Mouse (Mus musculus) liver, embryonic 14.5 days (tissue): ENCODE data around the gene Gramd1b. TPM values are rescaled to one million over a fixed set of nuclear protein-coding genes. Genes with fewer than 3 reads are reported as not detected.

Source experiments
- ATAC-seq: fragments of 200-750 bp; cut with Nextera tagmentation; 2 replicates; pipeline ENCODE4 v1.8.0; 2017; ENCODE audit warnings: moderate number of reproducible peaks, mild to moderate bottlenecking, moderate library complexity; ENCODE audit not compliant: insufficient read depth
- DNase-seq, 3 experiments: peaks; one replicate each; pipeline ENCODE4 v3.0.0-alpha.2; 2012 to 2013; ENCODE audit warnings: low read depth in 3 of 3, low spot score in 3 of 3
- H3K27ac ChIP-seq: fragments of 300-500 bp; sonication (generic); 2 replicates; pipeline ENCODE4 v1.5.1; 2014; ENCODE audit warnings: moderate library complexity, mild to moderate bottlenecking, control low read depth, inconsistent platforms
- H3K27me3 ChIP-seq: fragments of 300-500 bp; sonication (generic); 2 replicates; pipeline ENCODE4 v1.6.1; 2014; ENCODE audit warnings: mild to moderate bottlenecking, low read length, moderate library complexity; ENCODE audit not compliant: control insufficient read depth, insufficient read depth
- H3K36me3 ChIP-seq: fragments of 300-500 bp; sonication (generic); replicated peaks from 2 replicates; pipeline ENCODE4 v1.6.1; 2014; ENCODE audit warnings: low read depth; ENCODE audit not compliant: control insufficient read depth, insufficient read depth
- H3K4me1 ChIP-seq, 2 experiments: fragments of 200-500 bp in 1 of 2; fragments of 300-500 bp in 1 of 2; sonication (generic) in 1 of 2; replicated peaks; 2 replicates each; pipeline ENCODE4 v1.6.1; 2012 to 2014; ENCODE audit warnings: antibody characterized with exemption in 1 of 2, inconsistent platforms in 1 of 2, low read length in 1 of 2; ENCODE audit not compliant: control insufficient read depth in 2 of 2, insufficient read depth in 2 of 2
- H3K4me2 ChIP-seq: fragments of 300-500 bp; sonication (generic); 2 replicates; pipeline ENCODE4 v1.6.1; 2014; ENCODE audit warnings: low read depth, mild to moderate bottlenecking, control low read depth, moderate library complexity
- H3K4me3 ChIP-seq, 2 experiments: fragments of 200-500 bp in 1 of 2; fragments of 300-500 bp in 1 of 2; sonication (generic) in 1 of 2; 2 replicates each; pipeline ENCODE4 v1.5.1; 2012 to 2014; ENCODE audit warnings: low read depth in 2 of 2, low read length in 2 of 2, mild to moderate bottlenecking in 2 of 2, control low read depth in 1 of 2, inconsistent platforms in 1 of 2, moderate library complexity in 1 of 2; ENCODE audit not compliant: insufficient read depth in 1 of 2
- H3K9ac ChIP-seq: fragments of 300-500 bp; sonication (generic); replicated peaks from 2 replicates; pipeline ENCODE4 v1.6.1; 2014; ENCODE audit warnings: mild to moderate bottlenecking, control low read depth, moderate library complexity
- H3K9me3 ChIP-seq: fragments of 300-500 bp; sonication (generic); 2 replicates; pipeline ENCODE4 v1.6.1; 2016; ENCODE audit warnings: low read length, mixed read lengths; ENCODE audit not compliant: control insufficient read depth
- CTCF ChIP-seq: IDR thresholded peaks from 2 replicates; pipeline ENCODE4 v1.5.1; 2016; ENCODE audit warnings: antibody characterized with exemption, low read depth, control low read depth
- EP300 ChIP-seq: IDR thresholded peaks from 2 replicates; pipeline ENCODE4 v1.6.1; 2016; ENCODE audit warnings: antibody characterized with exemption, low read depth
- WGBS: fragments of 180-500 bp; shearing (Covaris S2); extraction: QIAGEN DNeasy Blood & Tissue Kit; methylation state at CpG from one replicate; pipeline ENCODE4 v1.1.7; 2014; ENCODE audit not compliant: insufficient replicate concordance; 5-methylcytosine and 5-hydroxymethylcytosine counted together
- polyA plus RNA-seq, 2 experiments: library from polyadenylated mRNA; depleted of rRNA in 1 of 2; stranded (reverse) in 1 of 2; unstranded in 1 of 2; fragments of >200 nt; fragmentation: Nextera tagmentation in 1 of 2; extraction: Ambion mirVana in 1 of 2; gene quantifications; 2 replicates each; pipeline versions ENCODE4 v1.2.1 to v1.2.3; 2012 to 2014

Gramd1b gene
- polyA plus RNA-seq, 2 experiments: 0.71 to 1.0 TPM

- Histone ChIP-seq H3K4me2 (no peak overlapping the region), H3K9ac (no peak overlapping the region), H3K27ac (no peak overlapping the region), H3K27me3 (no peaks in the 10 kb centered on the region), H3K4me1 (peaks cover 0 to 25% of the 10 kb centered on the region in 2 experiments; a peak in 2 of 4 replicates), H3K36me3 (no peaks in the 10 kb centered on the region), H3K4me3 (no peak overlapping the region), H3K9me3 (no peaks in the 10 kb centered on the region)
- DNase-seq (no peak), ATAC-seq (no peak)
- no peak for TF ChIP-seq CTCF
- no peak for TF ChIP-seq EP300
- WGBS: 36% methylated on average over 7 of the region's 7 CpGs
Observed at GRCm38 (mm10) chr9:40326260-40326915, 204.8 kb downstream of the Gramd1b start.

- Histone ChIP-seq H3K27ac (no peak overlapping the region), H3K36me3 (no peaks in the 10 kb centered on the region), H3K9me3 (no peaks in the 10 kb centered on the region), H3K27me3 (no peaks in the 10 kb centered on the region), H3K4me1 (peaks cover 0 to 28% of the 10 kb centered on the region in 2 experiments; a peak in 2 of 4 replicates), H3K4me2 (peak overlapping the region; percentile 18; the same call in 1 of the 2 replicates), H3K9ac (no peak overlapping the region), H3K4me3 (no peak overlapping the region)
- TF ChIP-seq CTCF (no peak), EP300 (no peak)
- ATAC-seq: no peak
- 56% methylated on average over 6 of the region's 6 CpGs for WGBS
- no peak for DNase-seq
Observed at GRCm38 (mm10) chr9:40324826-40325225, 206.4 kb downstream of the Gramd1b start.

DNA sequence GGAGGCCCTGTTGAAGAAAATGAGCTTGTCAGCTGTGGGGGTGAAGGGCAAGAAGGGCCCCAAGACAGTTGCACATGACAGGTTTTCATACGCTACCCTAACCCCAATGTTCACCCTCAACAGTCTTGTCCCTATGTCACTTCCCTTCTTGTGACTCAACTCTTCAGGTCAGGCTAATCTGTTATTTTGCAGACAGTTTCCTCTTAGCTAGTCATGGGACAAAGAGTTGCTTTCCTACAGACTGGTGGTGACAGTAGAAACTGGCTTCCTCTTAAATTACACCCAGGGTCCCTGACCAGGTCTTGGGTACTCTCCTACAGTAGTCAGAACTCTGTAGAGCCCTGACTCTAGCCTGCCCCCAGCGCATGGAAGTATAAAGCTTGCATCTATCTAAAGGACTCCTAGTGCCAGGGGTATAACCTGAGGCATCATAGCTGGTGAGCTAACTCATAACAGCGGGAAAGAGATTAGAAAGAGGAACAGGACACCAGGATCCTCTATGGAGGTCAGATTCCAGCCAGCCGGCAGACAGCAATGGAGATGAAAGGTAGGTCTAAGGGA lies 206.9 kb downstream of the Gramd1b start:
- DNase-seq (no peak), ATAC-seq (no peak; the same call in 1 of the 2 replicates)
- TF ChIP-seq CTCF: no peak
- no peak for TF ChIP-seq EP300
- H3K4me2 ChIP-seq: peak overlapping the region; percentile 18
- H3K27me3 ChIP-seq: no peaks in the 10 kb centered on the region
- H3K27ac ChIP-seq: no peak overlapping the region
- no peaks in the 10 kb centered on the region for H3K36me3 ChIP-seq
- peaks cover 0 to 28% of the 10 kb centered on the region in 2 experiments; a peak in 2 of 4 replicates for H3K4me1 ChIP-seq
- H3K4me3 ChIP-seq: peak overlapping the region; percentile 24 to 50
- no peak overlapping the region for H3K9ac ChIP-seq
- no peaks in the 10 kb centered on the region for H3K9me3 ChIP-seq
- 45% methylated on average over 4 of the region's 4 CpGs for WGBS

- Histone ChIP-seq H3K9me3 (no peaks in the 10 kb centered on the region), H3K36me3 (no peaks in the 10 kb centered on the region), H3K4me3 (peak overlapping the region; percentile 24 to 50), H3K27ac (no peak overlapping the region), H3K9ac (no peak overlapping the region), H3K27me3 (no peaks in the 10 kb centered on the region), H3K4me1 (peaks cover 0 to 28% of the 10 kb centered on the region in 2 experiments; a peak in 2 of 4 replicates), H3K4me2 (peak overlapping the region; percentile 16)
- DNase-seq (no peak), ATAC-seq (no peak)
- WGBS: 64% methylated on average over 6 of the region's 6 CpGs
- TF ChIP-seq CTCF: no peak
- TF ChIP-seq EP300: no peak
Observed at GRCm38 (mm10) chr9:40323773-40324172, 207.4 kb downstream of the Gramd1b start.

GRCm38 (mm10) chr9:40323171-40323570 lies 208.0 kb downstream of the Gramd1b start:
- H3K36me3 ChIP-seq: no peaks in the 10 kb centered on the region
- H3K27me3 ChIP-seq: no peaks in the 10 kb centered on the region
- no peak overlapping the region for H3K9ac ChIP-seq
- peaks cover 0 to 28% of the 10 kb centered on the region in 2 experiments; a peak in 2 of 4 replicates for H3K4me1 ChIP-seq
- no peak overlapping the region for H3K27ac ChIP-seq
- H3K4me2 ChIP-seq: peak overlapping the region; percentile 16; the same call in 1 of the 2 replicates
- no peaks in the 10 kb centered on the region for H3K9me3 ChIP-seq
- ATAC-seq (peak; percentile 63; the same call in 1 of the 2 replicates), DNase-seq (peak in 2 of 3 experiments; percentile 14 to 28)
- 42% methylated on average over 5 of the region's 5 CpGs for WGBS
- TF ChIP-seq EP300 (no peak), CTCF (no peak)
- peak overlapping the region; percentile 24 to 50 for H3K4me3 ChIP-seq
